27 mouse cellular contexts compared by ENCODE assay signal in the genomic region with DNA sequence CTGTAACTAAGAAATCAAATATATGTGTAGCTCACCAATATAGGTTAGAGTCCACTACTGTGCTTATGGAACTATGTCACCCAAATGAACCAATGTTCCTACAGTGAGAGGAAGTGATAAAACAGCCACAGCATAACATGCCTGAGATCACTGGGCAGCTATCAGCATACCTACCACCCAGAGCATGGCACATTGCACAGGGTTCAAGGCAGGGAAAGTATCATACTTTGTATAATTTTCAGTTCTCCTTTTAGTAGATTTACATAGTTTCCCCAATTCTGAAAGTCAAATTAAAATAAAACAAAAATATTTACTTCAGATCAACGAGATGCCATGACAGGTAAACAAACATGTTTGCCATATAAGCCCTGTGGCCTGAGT. TPM values are rescaled to one million over a fixed set of nuclear protein-coding genes. Genes with fewer than 3 reads are reported as not detected.
DNase-seq lines count a peak whose midpoint lies in the region; ATAC-seq and TF ChIP-seq lines count a peak whose summit lies in the region.
"Had no signal": no experiment of that assay in that cellular context is flagged by ENCODE, and none has a peak within 500 bp of the region (broad histone marks: within the 10 kb centered on the region; RNA-seq: fewer than 3 reads in every experiment).

No protein-coding gene starts in this region.

- DNase-seq in forebrain, embryonic 11.5 days (ENCODE audit: low spot score): peak; percentile 20
- no peak for DNase-seq in forebrain, postnatal 0 days
- no peak for DNase-seq in neural tube, embryonic 10.5 days (ENCODE audit: extremely low spot score, low spot score)
- DNase-seq in CH12.LX (ENCODE audit: extremely low read depth): peak; percentile 32
- no peak for DNase-seq in midbrain, postnatal 0 days (ENCODE audit: low spot score)
- DNase-seq: adrenal gland, adult 8-10 months; adrenal gland, postnatal 25 days; cerebellum, adult 11-12 months; cerebellum, adult 8-10 months; cerebellum, postnatal 10 days; cerebellum, postnatal 36 days; embryo, embryonic 11 days; gastrocnemius, adult 2 months; gastrocnemius, postnatal 14 days; heart, adult 18-20 months had no signal

- dilution Hi-C loops in CH12.LX (cut with MboI; ENCODE audit: extremely low pct_ligation_motif_present, extremely low pct_unique_long_range_greater_than_20kb, low sequenced_read_pairs): no loop called here

- H3K4me3 ChIP-seq in forebrain, embryonic 11.5 days (ENCODE audit: low read depth, low read length): no peak overlapping the region
- H3K4me3 ChIP-seq in forebrain, postnatal 0 days (ENCODE audit: low read depth, low read length): no peak overlapping the region
- H3K4me3 ChIP-seq in neural tube, embryonic 14.5 days (ENCODE audit: low read depth, low read length): no peak overlapping the region
- H3K4me3 ChIP-seq in CH12.LX (replicated peaks in 1 of 3; ENCODE audit: low read depth in 2 of 3, low read length in 2 of 3, poor library complexity in 1 of 3): no peak overlapping the region
- no peak overlapping the region for H3K4me3 ChIP-seq in midbrain, postnatal 0 days (ENCODE audit: low read depth, low read length)
- H3K4me3 ChIP-seq: embryonic facial prominence, embryonic 10.5 days; embryonic facial prominence, embryonic 13.5 days; erythroblast, embryonic 14.5 days; forebrain, embryonic 13.5 days; gastrocnemius, adult 2 months; heart, embryonic 10.5 days; heart, embryonic 13.5 days; hindbrain, embryonic 12.5 days; hindbrain, embryonic 15.5 days had no signal

- no peaks in the 10 kb centered on the region for H3K4me1 ChIP-seq in forebrain, embryonic 11.5 days (replicated peaks; ENCODE audit: control insufficient read depth, insufficient read depth, low read length)
- H3K4me1 ChIP-seq in forebrain, postnatal 0 days (ENCODE audit: insufficient read depth): no peaks in the 10 kb centered on the region
- H3K4me1 ChIP-seq in neural tube, embryonic 14.5 days (ENCODE audit: control insufficient read depth, insufficient read depth, low read length): no peaks in the 10 kb centered on the region; the same call in 1 of the 2 replicates
- H3K4me1 ChIP-seq in CH12.LX (ENCODE audit: control insufficient read depth in 1 of 2, insufficient read depth in 2 of 2): peaks cover 8 to 38% of the 10 kb centered on the region in 2 experiments
- no peaks in the 10 kb centered on the region for H3K4me1 ChIP-seq in midbrain, postnatal 0 days (ENCODE audit: insufficient read depth, low read length)
- H3K4me1 ChIP-seq: embryonic facial prominence, embryonic 10.5 days; embryonic facial prominence, embryonic 13.5 days; hindbrain, embryonic 12.5 days; hindbrain, embryonic 15.5 days had no signal

- ATAC-seq in forebrain, embryonic 11.5 days (replicated peaks; ENCODE audit: low FRiP score): no peak
- no peak for ATAC-seq in forebrain, postnatal 0 days
- ATAC-seq in neural tube, embryonic 14.5 days (ENCODE audit: low read depth): peak; percentile 34; the same call in 1 of the 2 replicates
- ATAC-seq in midbrain, postnatal 0 days (ENCODE audit: low FRiP score): no peak
- ATAC-seq: activated CD4-positive, CD25-positive, alpha-beta regulatory T cell, adult 4 months; CD4-positive, CD25-positive, alpha-beta regulatory T cell, adult 4 months; forebrain, embryonic 16.5 days had no signal

- no peaks in the 10 kb centered on the region for H3K9me3 ChIP-seq in forebrain, embryonic 11.5 days (ENCODE audit: control insufficient read depth, low read length)
- no peaks in the 10 kb centered on the region for H3K9me3 ChIP-seq in forebrain, postnatal 0 days (ENCODE audit: low read length)
- no peaks in the 10 kb centered on the region for H3K9me3 ChIP-seq in neural tube, embryonic 14.5 days (ENCODE audit: control insufficient read depth, low read length)
- no peaks in the 10 kb centered on the region for H3K9me3 ChIP-seq in CH12.LX (replicated peaks; ENCODE audit: low read length)
- no peaks in the 10 kb centered on the region for H3K9me3 ChIP-seq in midbrain, postnatal 0 days (ENCODE audit: low read length)
- H3K9me3 ChIP-seq: embryonic facial prominence, embryonic 10.5 days; embryonic facial prominence, embryonic 13.5 days; forebrain, embryonic 13.5 days; heart, embryonic 10.5 days; heart, embryonic 13.5 days; hindbrain, embryonic 12.5 days; hindbrain, embryonic 15.5 days had no signal

- in situ Hi-C loops in CH12.LX (cut with MboI; ENCODE audit: low pct_ligation_motif_present, low pct_unique_long_range_greater_than_20kb, low sequenced_read_pairs): no loop called here

- TF ChIP-seq POLR2A in CH12.LX (IDR thresholded peaks at IDR 0.05; ENCODE audit: low read depth, low read length): no peak

- WGBS in forebrain, embryonic 11.5 days: 86% methylated on average over 1 of the region's 1 CpGs
- 80% methylated on average over 1 of the region's 1 CpGs for WGBS in forebrain, postnatal 0 days
- 97% methylated on average over 1 of the region's 1 CpGs for WGBS in neural tube, embryonic 14.5 days
- WGBS in midbrain, postnatal 0 days: 83% methylated on average over 1 of the region's 1 CpGs

- no peaks in the 10 kb centered on the region for H3K36me3 ChIP-seq in forebrain, embryonic 11.5 days (ENCODE audit: control insufficient read depth, insufficient read depth, low read length)
- peaks cover 12% of the 10 kb centered on the region; the same call in 1 of the 2 replicates for H3K36me3 ChIP-seq in forebrain, postnatal 0 days (ENCODE audit: insufficient read depth)
- no peaks in the 10 kb centered on the region for H3K36me3 ChIP-seq in neural tube, embryonic 14.5 days (ENCODE audit: control insufficient read depth, insufficient read depth, low read length)
- peaks cover 34 to 70% of the 10 kb centered on the region in 2 experiments for H3K36me3 ChIP-seq in CH12.LX (replicated peaks in 1 of 2; ENCODE audit: control insufficient read depth in 1 of 2, insufficient read depth in 1 of 2, low read length in 1 of 2)
- peaks cover 9% of the 10 kb centered on the region; the same call in 1 of the 2 replicates for H3K36me3 ChIP-seq in midbrain, postnatal 0 days (ENCODE audit: insufficient read depth, low read length)

- no peaks in the 10 kb centered on the region; the same call in 1 of the 2 replicates for H3K27me3 ChIP-seq in forebrain, embryonic 11.5 days (ENCODE audit: control insufficient read depth, insufficient read depth, low read length)
- H3K27me3 ChIP-seq in forebrain, postnatal 0 days (ENCODE audit: insufficient read depth, low read length): no peaks in the 10 kb centered on the region
- H3K27me3 ChIP-seq in neural tube, embryonic 14.5 days (ENCODE audit: control insufficient read depth, insufficient read depth, low read length): no peaks in the 10 kb centered on the region
- H3K27me3 ChIP-seq in CH12.LX (replicated peaks): no peaks in the 10 kb centered on the region
- H3K27me3 ChIP-seq in midbrain, postnatal 0 days (ENCODE audit: insufficient read depth, low read length): no peaks in the 10 kb centered on the region
- H3K27me3 ChIP-seq: embryonic facial prominence, embryonic 13.5 days; heart, embryonic 13.5 days; hindbrain, embryonic 12.5 days; hindbrain, embryonic 15.5 days had no signal

- H3K27ac ChIP-seq in forebrain, embryonic 11.5 days (ENCODE audit: low read depth, low read length): no peak overlapping the region
- H3K27ac ChIP-seq in forebrain, postnatal 0 days (ENCODE audit: low read depth, low read length): no peak overlapping the region
- no peak overlapping the region for H3K27ac ChIP-seq in neural tube, embryonic 14.5 days (ENCODE audit: low read depth, low read length)
- H3K27ac ChIP-seq in CH12.LX (ENCODE audit: insufficient read depth, low read depth): peak overlapping the region; percentile 11; the same call in 1 of the 2 replicates
- no peak overlapping the region for H3K27ac ChIP-seq in midbrain, postnatal 0 days (ENCODE audit: low read depth, low read length)
- H3K27ac ChIP-seq: embryonic facial prominence, embryonic 10.5 days; embryonic facial prominence, embryonic 13.5 days; forebrain, embryonic 13.5 days; gastrocnemius, adult 2 months; heart, embryonic 10.5 days; heart, embryonic 13.5 days; hindbrain, embryonic 12.5 days; hindbrain, embryonic 15.5 days had no signal

- no peak overlapping the region for H3K4me2 ChIP-seq in forebrain, embryonic 11.5 days (ENCODE audit: low read depth, low read length, severe bottlenecking)
- H3K4me2 ChIP-seq in forebrain, postnatal 0 days (ENCODE audit: low read depth): no peak overlapping the region
- no peak overlapping the region for H3K4me2 ChIP-seq in neural tube, embryonic 14.5 days (ENCODE audit: low read depth, low read length)
- H3K4me2 ChIP-seq in CH12.LX (ENCODE audit: insufficient read depth, low read depth, poor library complexity, severe bottlenecking): no peak overlapping the region
- H3K4me2 ChIP-seq in midbrain, postnatal 0 days (ENCODE audit: low read depth, low read length, poor library complexity, severe bottlenecking): no peak overlapping the region
- H3K4me2 ChIP-seq: embryonic facial prominence, embryonic 13.5 days; forebrain, embryonic 13.5 days; heart, embryonic 13.5 days; hindbrain, embryonic 12.5 days; hindbrain, embryonic 15.5 days had no signal

- no peak for TF ChIP-seq RAD21 in CH12.LX (IDR thresholded peaks at IDR 0.05; ENCODE audit: low read depth, low read length)

- H3K9ac ChIP-seq in forebrain, embryonic 11.5 days (ENCODE audit: low read length): no peak overlapping the region
- no peak overlapping the region for H3K9ac ChIP-seq in forebrain, postnatal 0 days
- no peak overlapping the region for H3K9ac ChIP-seq in neural tube, embryonic 14.5 days (replicated peaks; ENCODE audit: low read depth, low read length)
- H3K9ac ChIP-seq in CH12.LX (ENCODE audit: insufficient read depth, low read depth): no peak overlapping the region
- H3K9ac ChIP-seq in midbrain, postnatal 0 days (replicated peaks; ENCODE audit: low read length, poor library complexity, severe bottlenecking): no peak overlapping the region
- H3K9ac ChIP-seq: embryonic facial prominence, embryonic 13.5 days; forebrain, embryonic 13.5 days; heart, embryonic 13.5 days; hindbrain, embryonic 12.5 days; hindbrain, embryonic 15.5 days had no signal

- TF ChIP-seq EP300 in CH12.LX (IDR thresholded peaks at IDR 0.05; ENCODE audit: low read length): no peak

- TF ChIP-seq CTCF in forebrain, postnatal 0 days (IDR thresholded peaks at IDR 0.05; ENCODE audit: low read depth): no peak
- no peak for TF ChIP-seq CTCF in CH12.LX (conservative IDR thresholded peaks at IDR 0.05 in 1 of 2, IDR thresholded peaks at IDR 0.05 in 1 of 2; ENCODE audit: low read depth in 2 of 2, low read length in 2 of 2)
- no peak for TF ChIP-seq CTCF in midbrain, postnatal 0 days (IDR thresholded peaks at IDR 0.05)

- no peaks in the 10 kb centered on the region for H3K79me2 ChIP-seq in CH12.LX (replicated peaks; ENCODE audit: control insufficient read depth, extremely low read depth, insufficient read depth, poor library complexity, severe bottlenecking)

RNA-seq across cellular contexts. Expression of gene Parn, which starts 59.3 kb away (rescaled TPM):
- polyA plus RNA-seq in forebrain, embryonic 11.5 days (2014; fragmentation: Nextera tagmentation; extraction: Ambion mirVana): 43.3 and 44.1 TPM in 2 replicates
- total RNA-seq in forebrain, postnatal 0 days (2014; rRNA removed): 17.2 and 20.9 TPM in 2 replicates
- polyA plus RNA-seq in forebrain, postnatal 0 days (2015; fragmentation: Nextera tagmentation; extraction: Ambion mirVana): 34.9 and 38.1 TPM in 2 replicates
- polyA plus RNA-seq in neural tube, embryonic 14.5 days (2014; fragmentation: Nextera tagmentation; extraction: Ambion mirVana): 29.1 and 35.1 TPM in 2 replicates
- total RNA-seq in CH12.LX (2012; rRNA removed) (56.9 and 62.6 TPM in 2 replicates), CH12.LX (2014; rRNA removed) (43.1 and 48.7 TPM in 2 replicates)
- 88.6 and 90.5 TPM in 2 replicates for polyA plus RNA-seq in CH12.LX (2012; ENCODE audit: insufficient read length, low read depth)
- total RNA-seq in midbrain, postnatal 0 days (2014; rRNA removed): 11.8 and 14.8 TPM in 2 replicates
- 28.0 and 29.3 TPM in 2 replicates for polyA plus RNA-seq in midbrain, postnatal 0 days (2015; fragmentation: Nextera tagmentation; extraction: Ambion mirVana)

Comparison
In these comparisons a context has a peak if more than half of its experiments do, and no peak if none do; other contexts are left out.
1. DNase-seq: peak in forebrain, embryonic 11.5 days (single experiment) and CH12.LX (single experiment); none in forebrain, postnatal 0 days (single experiment), neural tube, embryonic 10.5 days (single experiment) and midbrain, postnatal 0 days (single experiment).